Mouse (Mus musculus) small intestine, adult 2 months (tissue): ENCODE data around the gene 2700081O15Rik.

ENCODE experiments used
- CTCF ChIP-seq: fragments of 200-500 bp; IDR thresholded peaks from 2 replicates; pipeline ENCODE4 v1.5.1; 2012; ENCODE audit warnings: low read depth, mild to moderate bottlenecking, control low read depth, inconsistent platforms, low read length, moderate library complexity, mixed read lengths; ENCODE audit not compliant: insufficient replicate concordance, insufficient read length; ENCODE audit errors: extremely low read depth
- POLR2A ChIP-seq: fragments of 200-500 bp; IDR thresholded peaks from 2 replicates; pipeline ENCODE4 v1.6.1; 2012; ENCODE audit warnings: low read depth, mild to moderate bottlenecking, control low read depth, inconsistent platforms, low read length, moderate library complexity

DNA sequence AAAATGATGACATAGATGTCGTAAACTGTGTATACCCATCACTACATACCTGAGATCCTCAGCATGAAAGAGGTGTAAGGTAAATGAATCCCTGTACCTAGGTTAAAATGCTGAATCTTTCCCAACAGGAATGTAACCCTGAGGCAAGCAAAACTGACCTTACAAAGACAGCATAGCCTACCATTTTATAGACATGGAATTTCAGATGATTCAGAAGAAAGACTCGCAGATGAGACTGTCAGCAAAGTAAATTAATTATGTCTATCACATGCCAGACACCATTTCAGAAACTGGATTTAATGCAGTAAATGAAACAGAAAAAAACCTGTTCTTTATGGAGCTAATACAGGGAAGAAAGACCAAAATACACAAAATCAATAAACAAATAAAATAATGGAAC is 41.9 kb downstream of the 2700081O15Rik start:
- TF ChIP-seq POLR2A (no peak), CTCF (no peak)
